17 mouse cellular contexts compared by ENCODE assay signal in the genomic region with DNA sequence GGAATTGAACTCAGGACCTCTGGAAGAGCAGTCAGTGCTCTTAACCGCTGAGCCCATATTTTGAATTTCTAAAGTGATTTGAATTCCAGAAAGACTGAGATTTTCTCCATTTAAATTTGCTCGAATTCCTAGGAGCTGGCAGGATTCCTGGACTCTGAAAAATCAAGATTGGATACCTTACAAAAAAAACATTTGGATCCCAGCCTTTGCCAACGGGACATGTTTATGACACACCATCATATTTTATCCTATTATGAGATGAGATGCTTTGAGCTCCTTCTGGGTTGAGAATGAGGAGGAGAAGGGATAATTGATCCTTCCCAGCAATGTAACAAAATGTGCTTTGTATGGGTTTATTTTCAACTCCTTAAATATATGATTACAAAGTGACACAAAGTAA. TPM values are rescaled to one million over a fixed set of nuclear protein-coding genes. Genes with fewer than 3 reads are reported as not detected.
A peak's percentile ranks its signal among the peaks of the same experiment; 100 is the strongest.
DNase-seq lines count a peak whose midpoint lies in the region; ATAC-seq lines count a peak whose summit lies in the region.
"Had no signal": no experiment of that assay in that cellular context is flagged by ENCODE, and none has a peak within 500 bp of the region (broad histone marks: within the 10 kb centered on the region; RNA-seq: fewer than 3 reads in every experiment).

No protein-coding gene starts in this region.

- no peak overlapping the region for H3K27ac ChIP-seq in forebrain, embryonic 15.5 days (replicated peaks)
- H3K27ac ChIP-seq in forebrain, embryonic 13.5 days: no peak overlapping the region
- H3K27ac ChIP-seq: embryonic facial prominence, embryonic 12.5 days; heart, embryonic 15.5 days; hindbrain, embryonic 15.5 days; liver, embryonic 15.5 days; stomach, embryonic 15.5 days had no signal

- no peaks in the 10 kb centered on the region for H3K36me3 ChIP-seq in forebrain, embryonic 15.5 days
- no peaks in the 10 kb centered on the region for H3K36me3 ChIP-seq in forebrain, embryonic 13.5 days (ENCODE audit: poor library complexity, severe bottlenecking)
- H3K36me3 ChIP-seq: embryonic facial prominence, embryonic 12.5 days; heart, embryonic 15.5 days; hindbrain, embryonic 15.5 days; liver, embryonic 15.5 days; stomach, embryonic 15.5 days had no signal

- no peak overlapping the region for H3K4me3 ChIP-seq in forebrain, embryonic 15.5 days
- H3K4me3 ChIP-seq in forebrain, embryonic 13.5 days: no peak overlapping the region
- H3K4me3 ChIP-seq: embryonic facial prominence, embryonic 12.5 days; heart, embryonic 15.5 days; hindbrain, embryonic 15.5 days; liver, embryonic 15.5 days; stomach, embryonic 15.5 days had no signal

- H3K9me3 ChIP-seq in forebrain, embryonic 15.5 days: no peaks in the 10 kb centered on the region
- H3K9me3 ChIP-seq in forebrain, embryonic 13.5 days (replicated peaks): no peaks in the 10 kb centered on the region
- H3K9me3 ChIP-seq: embryonic facial prominence, embryonic 12.5 days; heart, embryonic 15.5 days; hindbrain, embryonic 15.5 days; liver, embryonic 15.5 days; stomach, embryonic 15.5 days had no signal

- DNase-seq in left cerebral cortex, adult 18-20 months (ENCODE audit: low spot score in 2 of 2): peak; percentile 10 to 17
- no peak for DNase-seq in left cerebral cortex, adult 8-10 months (ENCODE audit: low spot score in 2 of 2)
- DNase-seq in brain, adult 2 months (ENCODE audit: low read depth, low spot score): peak; percentile 88
- DNase-seq in fibroblast of lung, adult 2 months (ENCODE audit: low read depth): peak; percentile 77
- DNase-seq in embryo, embryonic 9.5 days (ENCODE audit: extremely low spot score): no peak
- no peak for DNase-seq in liver
- DNase-seq: adrenal gland, postnatal 14 days; kidney, adult 9 months; thymus, postnatal 36 days had no signal

- 57% methylated on average over 3 of the region's 3 CpGs for WGBS in forebrain, embryonic 15.5 days
- WGBS in forebrain, embryonic 13.5 days: 74% methylated on average over 3 of the region's 3 CpGs

- 0 out of 2 replicates have a peak, but pooled peaks cover under 1% of the 10 kb centered on the region for H3K4me1 ChIP-seq in forebrain, embryonic 15.5 days
- H3K4me1 ChIP-seq in forebrain, embryonic 13.5 days: no peaks in the 10 kb centered on the region
- H3K4me1 ChIP-seq: heart, embryonic 15.5 days; hindbrain, embryonic 15.5 days; liver, embryonic 15.5 days; stomach, embryonic 15.5 days had no signal

- ATAC-seq in forebrain, embryonic 15.5 days (replicated peaks): peak; percentile 38; the same call in 1 of the 2 replicates
- no peak for ATAC-seq in forebrain, embryonic 13.5 days

- H3K4me2 ChIP-seq in forebrain, embryonic 15.5 days (replicated peaks): no peak overlapping the region
- H3K4me2 ChIP-seq in forebrain, embryonic 13.5 days: no peak overlapping the region
- H3K4me2 ChIP-seq: embryonic facial prominence, embryonic 12.5 days; heart, embryonic 15.5 days; hindbrain, embryonic 15.5 days; liver, embryonic 15.5 days; midbrain, embryonic 11.5 days; stomach, embryonic 15.5 days had no signal

- no peaks in the 10 kb centered on the region for H3K27me3 ChIP-seq in forebrain, embryonic 15.5 days
- no peaks in the 10 kb centered on the region for H3K27me3 ChIP-seq in forebrain, embryonic 13.5 days
- H3K27me3 ChIP-seq: embryonic facial prominence, embryonic 12.5 days; heart, embryonic 15.5 days; hindbrain, embryonic 15.5 days; liver, embryonic 15.5 days; stomach, embryonic 15.5 days had no signal

- no peak overlapping the region for H3K9ac ChIP-seq in forebrain, embryonic 15.5 days (replicated peaks)
- H3K9ac ChIP-seq in forebrain, embryonic 13.5 days: no peak overlapping the region
- H3K9ac ChIP-seq: embryonic facial prominence, embryonic 12.5 days; heart, embryonic 15.5 days; hindbrain, embryonic 15.5 days; liver, embryonic 15.5 days; stomach, embryonic 15.5 days had no signal

RNA-seq across cellular contexts. Expression of a gene that starts 31.3 kb away (rescaled TPM):
- polyA plus RNA-seq in forebrain, embryonic 15.5 days (2015; fragmentation: Nextera tagmentation; extraction: Ambion mirVana): 35.4 and 37.1 TPM in 2 replicates
- polyA plus RNA-seq in forebrain, embryonic 13.5 days (2015; fragmentation: Nextera tagmentation; extraction: Ambion mirVana): 23.6 and 23.7 TPM in 2 replicates
- total RNA-seq in left cerebral cortex, adult 18-20 months (2021): 100 to 1,000 TPM; 366 to 368 TPM
- 100 to 1,000 TPM; 305 to 350 (median 337) TPM for total RNA-seq in left cerebral cortex, adult 8-10 months (2022)

Comparison
In these comparisons a context has a peak if more than half of its experiments do, and no peak if none do; other contexts are left out.
1. DNase-seq: peak in left cerebral cortex, adult 18-20 months (2 of 2), brain, adult 2 months (single experiment) and fibroblast of lung, adult 2 months (single experiment); none in left cerebral cortex, adult 8-10 months (0 of 2), embryo, embryonic 9.5 days (single experiment) and liver (single experiment).